Mouse (Mus musculus): ENCODE results near the gene Alkbh4. TPM values are rescaled to one million over a fixed set of nuclear protein-coding genes. Genes with fewer than 3 reads are reported as not detected.

The Alkbh4 gene
- polyA plus RNA-seq, 1 experiment: 6.7 TPM

GRCm38 (mm10) chr5:136172939-136173338 lies 37.0 kb downstream of the Alkbh4 start:
- no peaks in the 10 kb centered on the region for H3K27me3 ChIP-seq (ENCODE audit: control insufficient read depth, insufficient read depth, insufficient read length)
- no peak overlapping the region for H3K4me2 ChIP-seq (ENCODE audit: low read depth)
- H3K4me3 ChIP-seq: no peak overlapping the region
- peaks cover 8% of the 10 kb centered on the region for H3K36me3 ChIP-seq (ENCODE audit: control insufficient read depth, insufficient read depth)
- TF ChIP-seq MAX (IDR thresholded peaks at IDR 0.05; ENCODE audit: low read depth) (no peak), POLR2AphosphoS2 (IDR thresholded peaks at IDR 0.05; ENCODE audit: insufficient read length, low read depth) (no peak), REST (IDR thresholded peaks at IDR 0.05; ENCODE audit: insufficient read depth, insufficient read length) (no peak), TCF3 (IDR thresholded peaks at IDR 0.05; ENCODE audit: insufficient read length, low read depth) (no peak), SRF (IDR thresholded peaks at IDR 0.05; ENCODE audit: control insufficient read depth, insufficient read length, low read depth) (no peak), POLR2A (IDR thresholded peaks at IDR 0.05; ENCODE audit: insufficient read length, low read depth) (no peak), E2F4 (IDR thresholded peaks at IDR 0.05; ENCODE audit: insufficient read depth) (no peak), USF1 (IDR thresholded peaks at IDR 0.05; ENCODE audit: low read depth) (no peak), MYOD1 (IDR thresholded peaks at IDR 0.05; ENCODE audit: control insufficient read depth in 1 of 3, insufficient read length in 2 of 3, low read depth in 2 of 3) (no peak), MYOG (IDR thresholded peaks at IDR 0.05; ENCODE audit: control insufficient read depth in 1 of 3, insufficient read depth in 1 of 3, insufficient read length in 2 of 3, low read depth in 2 of 3) (no peak), CEBPB (IDR thresholded peaks at IDR 0.05; ENCODE audit: insufficient read depth, poor library complexity, severe bottlenecking) (no peak), TCF12 (IDR thresholded peaks at IDR 0.05; ENCODE audit: insufficient read depth, poor library complexity, severe bottlenecking) (no peak)
- H3ac ChIP-seq (ENCODE audit: control insufficient read depth, insufficient read length): no peak overlapping the region
- peaks cover 10% of the 10 kb centered on the region for H3K79me2 ChIP-seq (ENCODE audit: control insufficient read depth, insufficient read depth)

- TF ChIP-seq E2F4 (IDR thresholded peaks at IDR 0.05; ENCODE audit: insufficient read depth): no peak
- TF ChIP-seq SRF (IDR thresholded peaks at IDR 0.05; ENCODE audit: control insufficient read depth, insufficient read length, low read depth): no peak
- no peak for TF ChIP-seq USF1 (IDR thresholded peaks at IDR 0.05; ENCODE audit: low read depth)
- no peak for TF ChIP-seq CEBPB (IDR thresholded peaks at IDR 0.05; ENCODE audit: insufficient read depth, poor library complexity, severe bottlenecking)
- no peak for TF ChIP-seq MYOD1 (IDR thresholded peaks at IDR 0.05; ENCODE audit: control insufficient read depth in 1 of 3, insufficient read length in 2 of 3, low read depth in 2 of 3)
- TF ChIP-seq REST (IDR thresholded peaks at IDR 0.05; ENCODE audit: insufficient read depth, insufficient read length): no peak
- no peak for TF ChIP-seq MYOG (IDR thresholded peaks at IDR 0.05; ENCODE audit: control insufficient read depth in 1 of 3, insufficient read depth in 1 of 3, insufficient read length in 2 of 3, low read depth in 2 of 3)
- TF ChIP-seq TCF3 (IDR thresholded peaks at IDR 0.05; ENCODE audit: insufficient read length, low read depth): no peak
- no peak for TF ChIP-seq TCF12 (IDR thresholded peaks at IDR 0.05; ENCODE audit: insufficient read depth, poor library complexity, severe bottlenecking)
- no peak for TF ChIP-seq POLR2AphosphoS2 (IDR thresholded peaks at IDR 0.05; ENCODE audit: insufficient read length, low read depth)
- TF ChIP-seq POLR2A (IDR thresholded peaks at IDR 0.05; ENCODE audit: insufficient read length, low read depth): no peak
- TF ChIP-seq MAX (IDR thresholded peaks at IDR 0.05; ENCODE audit: low read depth): no peak
- Histone ChIP-seq H3K27me3 (ENCODE audit: control insufficient read depth, insufficient read depth, insufficient read length) (no peaks in the 10 kb centered on the region), H3K4me3 (no peak overlapping the region), H3ac (ENCODE audit: control insufficient read depth, insufficient read length) (no peak overlapping the region), H3K79me2 (ENCODE audit: control insufficient read depth, insufficient read depth) (peaks cover 8% of the 10 kb centered on the region), H3K36me3 (ENCODE audit: control insufficient read depth, insufficient read depth) (peaks cover 7% of the 10 kb centered on the region), H3K4me2 (ENCODE audit: low read depth) (no peak overlapping the region)
Measured at GRCm38 (mm10) chr5:136173606-136174463, 37.9 kb downstream of the Alkbh4 start.

GRCm38 (mm10) chr5:136179594-136179993 lies 43.6 kb downstream of the Alkbh4 start:
- H3K4me3 ChIP-seq: no peak overlapping the region
- TF ChIP-seq MAX (IDR thresholded peaks at IDR 0.05; ENCODE audit: low read depth) (no peak), MYOD1 (IDR thresholded peaks at IDR 0.05; ENCODE audit: control insufficient read depth in 1 of 3, insufficient read length in 2 of 3, low read depth in 2 of 3) (no peak), USF1 (IDR thresholded peaks at IDR 0.05; ENCODE audit: low read depth) (no peak), CEBPB (IDR thresholded peaks at IDR 0.05; ENCODE audit: insufficient read depth, poor library complexity, severe bottlenecking) (no peak), POLR2A (IDR thresholded peaks at IDR 0.05; ENCODE audit: insufficient read length, low read depth) (no peak), TCF3 (IDR thresholded peaks at IDR 0.05; ENCODE audit: insufficient read length, low read depth) (no peak), TCF12 (IDR thresholded peaks at IDR 0.05; ENCODE audit: insufficient read depth, poor library complexity, severe bottlenecking) (no peak), POLR2AphosphoS2 (IDR thresholded peaks at IDR 0.05; ENCODE audit: insufficient read length, low read depth) (no peak), E2F4 (IDR thresholded peaks at IDR 0.05; ENCODE audit: insufficient read depth) (no peak), REST (IDR thresholded peaks at IDR 0.05; ENCODE audit: insufficient read depth, insufficient read length) (no peak), SRF (IDR thresholded peaks at IDR 0.05; ENCODE audit: control insufficient read depth, insufficient read length, low read depth) (no peak), MYOG (IDR thresholded peaks at IDR 0.05; ENCODE audit: control insufficient read depth in 1 of 3, insufficient read depth in 1 of 3, insufficient read length in 2 of 3, low read depth in 2 of 3) (no peak)
- no peak overlapping the region for H3K4me2 ChIP-seq (ENCODE audit: low read depth)
- H3K36me3 ChIP-seq (ENCODE audit: control insufficient read depth, insufficient read depth): peaks cover 17% of the 10 kb centered on the region
- no peaks in the 10 kb centered on the region for H3K79me2 ChIP-seq (ENCODE audit: control insufficient read depth, insufficient read depth)
- no peak overlapping the region for H3ac ChIP-seq (ENCODE audit: control insufficient read depth, insufficient read length)
- H3K27me3 ChIP-seq (ENCODE audit: control insufficient read depth, insufficient read depth, insufficient read length): no peaks in the 10 kb centered on the region

GRCm38 (mm10) chr5:136181197-136181596 lies 45.3 kb downstream of the Alkbh4 start:
- TF ChIP-seq MYOG (IDR thresholded peaks at IDR 0.05; ENCODE audit: control insufficient read depth in 1 of 3, insufficient read depth in 1 of 3, insufficient read length in 2 of 3, low read depth in 2 of 3) (no peak), USF1 (IDR thresholded peaks at IDR 0.05; ENCODE audit: low read depth) (no peak), POLR2AphosphoS2 (IDR thresholded peaks at IDR 0.05; ENCODE audit: insufficient read length, low read depth) (no peak), POLR2A (IDR thresholded peaks at IDR 0.05; ENCODE audit: insufficient read length, low read depth) (no peak), E2F4 (IDR thresholded peaks at IDR 0.05; ENCODE audit: insufficient read depth) (no peak), TCF3 (IDR thresholded peaks at IDR 0.05; ENCODE audit: insufficient read length, low read depth) (no peak), SRF (IDR thresholded peaks at IDR 0.05; ENCODE audit: control insufficient read depth, insufficient read length, low read depth) (no peak), REST (IDR thresholded peaks at IDR 0.05; ENCODE audit: insufficient read depth, insufficient read length) (no peak), MYOD1 (IDR thresholded peaks at IDR 0.05; ENCODE audit: control insufficient read depth in 1 of 3, insufficient read length in 2 of 3, low read depth in 2 of 3) (no peak), MAX (IDR thresholded peaks at IDR 0.05; ENCODE audit: low read depth) (no peak), TCF12 (IDR thresholded peaks at IDR 0.05; ENCODE audit: insufficient read depth, poor library complexity, severe bottlenecking) (no peak), CEBPB (IDR thresholded peaks at IDR 0.05; ENCODE audit: insufficient read depth, poor library complexity, severe bottlenecking) (no peak)

More at GRCm38 (mm10) chr5:136181197-136181596, 45.3 kb downstream of the Alkbh4 start:
- Histone ChIP-seq H3K27me3 (ENCODE audit: control insufficient read depth, insufficient read depth, insufficient read length) (no peaks in the 10 kb centered on the region), H3K4me3 (no peak overlapping the region), H3K4me2 (ENCODE audit: low read depth) (no peak overlapping the region), H3ac (ENCODE audit: control insufficient read depth, insufficient read length) (no peak overlapping the region), H3K36me3 (ENCODE audit: control insufficient read depth, insufficient read depth) (peaks cover 26% of the 10 kb centered on the region), H3K79me2 (ENCODE audit: control insufficient read depth, insufficient read depth) (no peaks in the 10 kb centered on the region)

All from myocyte (in vitro differentiated cells).